Mouse (Mus musculus): ENCODE data around the gene Rec8.
A peak's percentile ranks its signal among the peaks of the same experiment; 100 is the strongest.

The Rec8 gene

GRCm38 (mm10) chr14:55608339-55608738 is 9.5 kb upstream of the Rec8 start:
- peaks cover 14% of the 10 kb centered on the region for H3K36me3 ChIP-seq (ENCODE audit: control insufficient read depth, insufficient read depth, low read length, poor library complexity, severe bottlenecking)
- DNase-seq (ENCODE audit: low read depth, low spot score): no peak
- no peaks in the 10 kb centered on the region for H3K27me3 ChIP-seq (ENCODE audit: control insufficient read depth, insufficient read depth, low read length, poor library complexity, severe bottlenecking)

GRCm38 (mm10) chr14:55613346-55613745 is 4.5 kb upstream of the Rec8 start:
- Histone ChIP-seq H3K27me3 (ENCODE audit: control insufficient read depth, insufficient read depth, low read length, poor library complexity, severe bottlenecking) (no peaks in the 10 kb centered on the region), H3K36me3 (ENCODE audit: control insufficient read depth, insufficient read depth, low read length, poor library complexity, severe bottlenecking) (peaks cover 4% of the 10 kb centered on the region; the same call in 1 of the 2 replicates)
- no peak for DNase-seq (ENCODE audit: low read depth, low spot score)

DNA sequence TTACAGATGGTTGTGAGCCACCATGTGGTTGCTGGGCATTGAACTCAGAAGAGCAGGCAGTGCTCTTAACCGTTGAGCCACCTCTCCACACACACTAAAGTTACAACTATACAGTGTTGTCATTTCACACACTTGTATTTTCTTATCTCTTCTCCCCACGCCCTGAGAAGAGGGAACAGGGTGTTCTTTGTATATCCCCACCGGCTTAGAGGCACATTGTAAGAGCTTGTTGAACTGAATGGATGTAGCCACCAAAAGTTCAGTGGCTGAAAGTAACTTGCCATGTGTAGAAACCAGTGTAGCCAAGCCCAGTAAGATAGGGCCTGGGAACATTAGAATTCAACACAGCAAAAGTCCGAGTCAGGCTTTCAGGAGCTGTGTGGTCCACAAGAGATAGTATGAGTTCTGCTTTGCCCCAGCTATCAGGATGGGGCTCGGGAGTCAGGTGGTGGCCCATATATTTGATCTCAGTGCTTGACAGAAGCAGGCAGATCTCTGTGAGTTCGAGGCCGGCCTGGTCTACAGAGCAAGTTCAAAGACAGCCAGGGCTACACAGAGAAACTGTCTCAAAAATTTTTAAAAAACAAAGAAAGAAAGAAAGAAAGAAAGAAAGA is 3.2 kb upstream of the Rec8 start:
- no peak for DNase-seq (ENCODE audit: low read depth, low spot score)
- Histone ChIP-seq H3K36me3 (ENCODE audit: control insufficient read depth, insufficient read depth, low read length, poor library complexity, severe bottlenecking) (no peaks in the 10 kb centered on the region; the same call in 1 of the 2 replicates), H3K27me3 (ENCODE audit: control insufficient read depth, insufficient read depth, low read length, poor library complexity, severe bottlenecking) (no peaks in the 10 kb centered on the region)

- Histone ChIP-seq H3K36me3 (ENCODE audit: control insufficient read depth, insufficient read depth, low read length, poor library complexity, severe bottlenecking) (no peaks in the 10 kb centered on the region), H3K27me3 (ENCODE audit: control insufficient read depth, insufficient read depth, low read length, poor library complexity, severe bottlenecking) (no peaks in the 10 kb centered on the region)
- DNase-seq (ENCODE audit: low read depth, low spot score): no peak
Observed at GRCm38 (mm10) chr14:55615876-55616275, 2.0 kb upstream of the Rec8 start.

DNA sequence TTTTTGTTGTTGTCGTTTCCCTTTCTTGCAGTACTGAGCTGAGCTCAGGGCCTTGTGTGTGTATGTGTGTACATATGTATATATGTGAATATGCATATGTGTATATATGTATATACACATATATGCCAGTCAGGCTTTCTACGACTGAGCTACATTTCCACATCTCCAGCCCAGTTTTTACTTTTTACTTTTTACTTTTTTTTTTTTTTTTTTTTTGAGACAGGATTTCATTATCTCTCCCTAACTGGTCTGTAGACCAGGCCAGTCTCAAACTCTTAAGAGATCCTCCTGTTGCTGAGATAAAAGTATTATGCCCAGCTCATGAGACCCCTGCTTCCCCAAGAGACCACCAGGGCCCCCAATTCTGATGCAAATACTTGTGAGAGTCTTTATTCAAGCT is 993 bp upstream of the Rec8 start:
- no peak for DNase-seq (ENCODE audit: low read depth, low spot score)
- no peaks in the 10 kb centered on the region for H3K36me3 ChIP-seq (ENCODE audit: control insufficient read depth, insufficient read depth, low read length, poor library complexity, severe bottlenecking)
- no peaks in the 10 kb centered on the region for H3K27me3 ChIP-seq (ENCODE audit: control insufficient read depth, insufficient read depth, low read length, poor library complexity, severe bottlenecking)

DNA sequence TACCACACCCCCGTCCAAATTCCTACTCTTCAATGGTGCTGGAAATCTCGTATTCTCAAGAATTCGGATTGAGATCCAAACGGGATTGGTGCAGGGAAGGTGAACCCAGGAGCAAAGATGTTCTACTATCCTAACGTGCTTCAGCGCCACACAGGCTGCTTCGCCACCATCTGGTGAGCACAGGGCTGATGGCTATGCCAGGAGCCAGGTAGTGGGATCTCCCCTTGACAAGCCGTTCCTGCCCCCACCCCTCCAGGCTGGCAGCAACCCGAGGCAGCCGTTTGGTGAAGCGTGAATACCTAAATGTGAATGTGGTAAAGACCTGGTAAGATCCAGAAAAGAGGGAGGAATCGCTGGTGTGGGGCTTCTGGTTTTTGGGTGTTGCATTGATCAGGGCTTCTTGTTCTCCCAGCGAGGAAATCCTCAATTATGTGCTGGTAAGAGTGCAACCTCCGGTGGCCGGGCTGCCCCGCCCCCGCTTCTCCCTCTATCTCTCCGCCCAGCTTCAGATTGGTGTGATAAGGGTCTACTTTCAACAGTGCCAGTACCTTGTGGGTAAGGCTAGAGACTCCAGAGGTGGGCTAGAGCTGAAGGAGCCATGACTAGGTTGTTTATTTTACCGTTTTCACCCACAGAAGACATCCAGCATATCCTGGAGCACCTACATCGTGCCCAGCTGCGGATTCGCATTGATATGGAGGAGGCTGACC is 804 bp downstream of the Rec8 start:
- Histone ChIP-seq H3K36me3 (ENCODE audit: control insufficient read depth, insufficient read depth, low read length, poor library complexity, severe bottlenecking) (no peaks in the 10 kb centered on the region), H3K27me3 (ENCODE audit: control insufficient read depth, insufficient read depth, low read length, poor library complexity, severe bottlenecking) (no peaks in the 10 kb centered on the region)
- DNase-seq (ENCODE audit: low read depth, low spot score): no peak

- peaks cover 7% of the 10 kb centered on the region for H3K36me3 ChIP-seq (ENCODE audit: control insufficient read depth, insufficient read depth, low read length, poor library complexity, severe bottlenecking)
- H3K27me3 ChIP-seq (ENCODE audit: control insufficient read depth, insufficient read depth, low read length, poor library complexity, severe bottlenecking): no peaks in the 10 kb centered on the region
- no peak for DNase-seq (ENCODE audit: low read depth, low spot score)
Observed at GRCm38 (mm10) chr14:55628077-55628827, 10.4 kb downstream of the Rec8 start.

GRCm38 (mm10) chr14:55629312-55629711 is 11.5 kb downstream of the Rec8 start:
- DNase-seq (ENCODE audit: low read depth, low spot score): peak; percentile 82
- Histone ChIP-seq H3K27me3 (ENCODE audit: control insufficient read depth, insufficient read depth, low read length, poor library complexity, severe bottlenecking) (no peaks in the 10 kb centered on the region), H3K36me3 (ENCODE audit: control insufficient read depth, insufficient read depth, low read length, poor library complexity, severe bottlenecking) (peaks cover 7% of the 10 kb centered on the region)

DNA sequence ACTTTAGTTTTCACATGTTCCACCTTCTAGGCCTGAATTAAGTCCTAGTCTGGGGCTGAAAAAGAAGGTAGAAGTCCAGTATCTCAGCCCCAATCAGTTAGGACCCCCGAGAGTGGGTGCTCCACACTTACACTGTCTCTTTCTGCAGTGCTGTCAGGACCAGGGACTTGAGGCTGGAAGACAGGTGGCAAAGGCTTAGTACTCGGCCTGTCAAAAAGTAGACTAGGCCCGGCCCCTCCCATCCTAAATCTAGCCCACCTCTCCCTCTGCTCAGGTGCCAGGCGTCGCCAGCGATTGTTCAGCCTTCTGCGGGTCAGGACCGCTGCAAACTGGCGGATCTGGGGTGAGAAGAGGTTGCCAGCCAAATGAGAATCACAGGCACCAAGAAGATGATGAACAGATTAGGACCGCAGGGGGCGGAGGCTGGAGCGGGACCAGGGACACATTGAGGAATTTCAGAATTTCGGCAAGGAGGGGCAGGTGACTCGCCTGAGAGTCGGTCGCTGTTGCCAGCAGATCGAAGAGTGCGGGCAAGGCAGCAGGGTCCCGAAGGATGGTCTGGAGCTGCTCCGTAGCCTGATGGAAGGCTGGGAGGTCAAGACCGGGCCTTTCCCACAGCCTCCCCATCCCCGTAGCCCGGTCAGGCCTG is 17.2 kb downstream of the Rec8 start:
- Histone ChIP-seq H3K36me3 (ENCODE audit: control insufficient read depth, insufficient read depth, low read length, poor library complexity, severe bottlenecking) (peaks cover 4% of the 10 kb centered on the region; the same call in 1 of the 2 replicates), H3K27me3 (ENCODE audit: control insufficient read depth, insufficient read depth, low read length, poor library complexity, severe bottlenecking) (no peaks in the 10 kb centered on the region)
- DNase-seq (ENCODE audit: low read depth, low spot score): no peak

- no peaks in the 10 kb centered on the region for H3K27me3 ChIP-seq (ENCODE audit: control insufficient read depth, insufficient read depth, low read length, poor library complexity, severe bottlenecking)
- DNase-seq (ENCODE audit: low read depth, low spot score): peak; percentile 86
- H3K36me3 ChIP-seq (ENCODE audit: control insufficient read depth, insufficient read depth, low read length, poor library complexity, severe bottlenecking): peaks cover 4% of the 10 kb centered on the region; the same call in 1 of the 2 replicates
Observed at GRCm38 (mm10) chr14:55635523-55636007, 17.7 kb downstream of the Rec8 start, which contains the start of gene Ipo4. TSS of gene Ipo4 (minus strand) at chr14:55635957.

DNA sequence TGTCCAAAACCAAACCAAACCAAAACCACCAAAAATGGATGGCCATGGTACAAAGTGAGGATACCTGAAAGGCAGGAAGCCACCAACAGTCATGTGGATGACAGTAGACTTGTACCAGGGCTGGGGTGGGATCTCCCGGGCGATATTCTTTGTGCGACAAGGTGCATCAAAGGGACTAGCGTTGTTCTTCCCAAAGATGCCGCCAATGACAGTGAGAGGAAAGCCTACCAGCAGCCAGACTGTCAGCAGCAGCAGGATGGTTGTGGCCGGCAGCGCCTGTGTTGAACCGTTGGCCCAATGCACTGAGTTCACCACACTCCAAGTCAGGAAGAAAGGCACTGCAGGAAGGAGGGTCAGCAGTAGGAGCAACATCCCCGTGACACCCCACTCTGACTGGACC is 20.0 kb downstream of the Rec8 start, which contains the start of gene Gm49378:
Gene Gm49378 (minus strand): TSS at position 101 of the 400 bp plus-strand sequence.
- Histone ChIP-seq H3K36me3 (ENCODE audit: control insufficient read depth, insufficient read depth, low read length, poor library complexity, severe bottlenecking) (peaks cover 8% of the 10 kb centered on the region; the same call in 1 of the 2 replicates), H3K27me3 (ENCODE audit: control insufficient read depth, insufficient read depth, low read length, poor library complexity, severe bottlenecking) (no peaks in the 10 kb centered on the region)
- no peak for DNase-seq (ENCODE audit: low read depth, low spot score)

GRCm38 (mm10) chr14:55640816-55641215 is 23.0 kb downstream of the Rec8 start:
- Histone ChIP-seq H3K36me3 (ENCODE audit: control insufficient read depth, insufficient read depth, low read length, poor library complexity, severe bottlenecking) (peaks cover 8% of the 10 kb centered on the region; the same call in 1 of the 2 replicates), H3K27me3 (ENCODE audit: control insufficient read depth, insufficient read depth, low read length, poor library complexity, severe bottlenecking) (no peaks in the 10 kb centered on the region)
- DNase-seq (ENCODE audit: low read depth, low spot score): no peak

DNA sequence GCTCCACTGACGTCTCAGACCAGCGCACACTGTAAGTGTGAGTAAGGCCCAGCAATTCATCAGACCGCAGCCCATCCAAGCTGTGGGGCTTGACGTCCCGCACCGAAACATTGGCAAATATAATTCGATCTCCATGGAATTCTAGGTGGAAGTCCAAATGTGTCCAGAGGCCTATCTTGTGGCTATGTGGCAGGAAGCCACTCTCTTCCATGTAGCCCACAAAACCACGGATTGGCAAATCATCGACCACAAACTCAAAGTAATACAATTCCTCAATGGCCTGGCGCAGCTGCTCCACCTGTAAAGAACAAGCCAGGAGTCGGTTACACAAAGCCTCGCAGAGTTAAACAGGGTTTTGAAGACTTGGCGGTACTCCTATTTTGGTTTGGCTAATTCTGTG is 23.5 kb downstream of the Rec8 start:
- H3K27me3 ChIP-seq (ENCODE audit: control insufficient read depth, insufficient read depth, low read length, poor library complexity, severe bottlenecking): no peaks in the 10 kb centered on the region
- DNase-seq (ENCODE audit: low read depth, low spot score): no peak
- peaks cover 8% of the 10 kb centered on the region; the same call in 1 of the 2 replicates for H3K36me3 ChIP-seq (ENCODE audit: control insufficient read depth, insufficient read depth, low read length, poor library complexity, severe bottlenecking)

- no peak for DNase-seq (ENCODE audit: low read depth, low spot score)
- H3K36me3 ChIP-seq (ENCODE audit: control insufficient read depth, insufficient read depth, low read length, poor library complexity, severe bottlenecking): peaks cover 8% of the 10 kb centered on the region; the same call in 1 of the 2 replicates
- no peaks in the 10 kb centered on the region for H3K27me3 ChIP-seq (ENCODE audit: control insufficient read depth, insufficient read depth, low read length, poor library complexity, severe bottlenecking)
Observed at GRCm38 (mm10) chr14:55642679-55643059, 24.8 kb downstream of the Rec8 start.
